Mouse (Mus musculus) hindbrain, embryonic 12.5 days (tissue): Measurements from ENCODE around the gene Tex26. TPM values are rescaled to one million over a fixed set of nuclear protein-coding genes. Genes with fewer than 3 reads are reported as not detected.

ENCODE experiments used
- ATAC-seq: fragments of 200-750 bp; cut with Nextera tagmentation; 2 replicates; pipeline ENCODE4 v1.8.0; 2017; ENCODE audit warnings: moderate TSS enrichment; ENCODE audit not compliant: low FRiP score
- H3K27ac ChIP-seq: fragments of 300-500 bp; sonication (generic); 2 replicates; pipeline ENCODE4 v1.5.1; 2016; ENCODE audit warnings: mild to moderate bottlenecking
- H3K27me3 ChIP-seq: fragments of 300-500 bp; sonication (generic); 2 replicates; pipeline ENCODE4 v1.6.1; 2016; ENCODE audit warnings: mild to moderate bottlenecking
- H3K36me3 ChIP-seq: fragments of 300-500 bp; sonication (generic); 2 replicates; pipeline ENCODE4 v1.6.1; 2016; ENCODE audit warnings: mild to moderate bottlenecking
- H3K4me1 ChIP-seq: fragments of 300-500 bp; sonication (generic); 2 replicates; pipeline ENCODE4 v1.6.1; 2016
- H3K4me2 ChIP-seq: fragments of 300-500 bp; sonication (generic); replicated peaks from 2 replicates; pipeline ENCODE4 v1.6.1; 2016; ENCODE audit warnings: mild to moderate bottlenecking
- H3K4me3 ChIP-seq: fragments of 300-500 bp; sonication (generic); 2 replicates; pipeline ENCODE4 v1.5.1; 2016; ENCODE audit warnings: mild to moderate bottlenecking
- H3K9ac ChIP-seq: fragments of 300-500 bp; sonication (generic); 2 replicates; pipeline ENCODE4 v1.6.1; 2016; ENCODE audit warnings: mild to moderate bottlenecking, moderate library complexity
- H3K9me3 ChIP-seq: fragments of 300-500 bp; sonication (generic); replicated peaks from 2 replicates; pipeline ENCODE4 v1.6.1; 2016; ENCODE audit warnings: mild to moderate bottlenecking
- WGBS: fragments of 180-500 bp; shearing (Covaris S2); methylation state at CpG from one replicate; pipeline ENCODE4 v1.1.7; 2016; 5-methylcytosine and 5-hydroxymethylcytosine counted together
- polyA plus RNA-seq: library from polyadenylated mRNA; unstranded; fragments of >200 nt; fragmentation: Nextera tagmentation; extraction: Ambion mirVana; gene quantifications from 2 replicates; pipeline ENCODE4 v1.2.1, GENCODE M21; 2016

Tex26 gene
- polyA plus RNA-seq, 1 experiment from 2014 or later = 1.2 TPM

DNA sequence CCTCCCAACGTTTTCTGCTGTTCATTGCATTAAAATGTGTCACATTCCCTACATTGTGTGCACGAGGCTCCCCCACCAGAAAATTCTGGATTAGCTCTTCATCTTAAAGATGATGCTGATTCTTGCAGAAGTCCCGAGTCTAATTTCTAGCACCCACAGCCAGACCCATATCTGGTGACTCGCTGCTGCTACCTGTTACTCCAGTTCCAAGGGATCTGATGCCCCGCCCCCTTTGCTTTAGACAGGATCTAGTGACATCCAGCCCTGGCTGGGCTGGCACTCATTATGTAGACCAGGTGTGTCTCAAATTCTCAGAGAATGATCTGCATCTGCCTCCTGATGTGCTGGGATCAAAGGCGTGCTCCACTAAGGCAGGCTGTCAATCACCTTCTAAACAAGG, 2.3 kb upstream of the Tex26 start:
- Histone ChIP-seq H3K27me3 (no peaks in the 10 kb centered on the region), H3K4me1 (peaks cover 27% of the 10 kb centered on the region), H3K4me3 (no peak overlapping the region), H3K9ac (no peak overlapping the region), H3K27ac (no peak overlapping the region), H3K9me3 (no peaks in the 10 kb centered on the region), H3K4me2 (no peak overlapping the region), H3K36me3 (no peaks in the 10 kb centered on the region)
- ATAC-seq = no peak
- WGBS = 79% methylated on average over 6 of the region's 6 CpGs

DNA sequence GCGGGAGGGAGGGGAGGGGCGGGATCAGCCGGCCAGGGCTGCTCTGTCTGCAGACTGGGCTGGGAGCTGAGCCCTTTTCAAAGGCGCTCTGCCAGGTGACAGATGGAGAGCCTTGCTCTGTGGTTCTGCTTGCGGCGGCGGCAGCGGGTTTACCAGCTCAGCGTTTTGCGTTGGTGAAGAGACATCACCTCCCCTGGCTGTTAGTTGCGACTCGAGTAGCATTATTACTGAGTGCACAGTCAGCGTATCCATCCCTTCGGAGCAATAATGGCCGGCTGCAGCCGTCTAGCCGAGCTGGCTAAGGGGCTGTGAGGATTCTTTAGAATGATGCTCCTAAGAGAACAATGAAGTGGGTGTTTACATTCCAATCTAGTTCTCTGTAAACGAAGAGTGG, 717 bp downstream of the Tex26 start:
- Histone ChIP-seq H3K9me3 (no peaks in the 10 kb centered on the region), H3K27ac (peak overlapping the region; percentile 98), H3K36me3 (no peaks in the 10 kb centered on the region), H3K4me3 (peak overlapping the region; percentile 42), H3K9ac (peak overlapping the region; percentile 75), H3K4me1 (peaks cover 30% of the 10 kb centered on the region), H3K4me2 (peak overlapping the region; percentile 67), H3K27me3 (no peaks in the 10 kb centered on the region)
- ATAC-seq = peak; percentile 87
- WGBS = 0% methylated on average over 18 of the region's 18 CpGs

DNA sequence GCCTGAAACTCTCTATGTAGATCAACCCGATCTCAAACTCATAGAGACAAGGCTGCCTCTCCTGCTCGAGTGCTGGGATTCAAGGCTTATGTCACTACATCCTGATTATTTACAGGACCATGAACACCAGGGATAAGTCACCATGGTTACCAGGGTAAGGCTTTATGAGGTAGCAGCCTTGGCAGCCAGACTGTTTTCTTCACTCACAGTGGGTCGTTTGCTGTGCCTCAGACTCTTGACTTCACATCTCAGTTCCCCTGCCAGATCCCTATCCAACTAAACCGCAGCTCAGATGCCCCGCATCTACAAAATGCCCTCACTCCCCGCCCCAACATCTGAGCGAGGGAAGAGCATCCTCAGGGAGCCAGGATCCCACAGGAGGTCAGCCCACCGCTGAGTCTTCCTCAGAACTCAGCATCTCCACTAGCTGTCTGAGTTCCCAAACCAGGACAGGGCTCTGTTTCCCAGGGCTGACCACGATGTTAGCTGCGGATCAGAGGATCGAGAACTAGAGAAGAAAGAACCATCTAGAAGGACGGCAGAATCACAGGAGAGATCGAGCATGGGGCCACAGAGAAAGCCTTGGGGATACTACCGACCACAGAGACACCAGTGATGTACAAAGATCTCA, 2.3 kb downstream of the Tex26 start:
- no peak for ATAC-seq
- Histone ChIP-seq H3K9ac (no peak overlapping the region), H3K4me1 (peaks cover 30% of the 10 kb centered on the region), H3K4me3 (no peak overlapping the region), H3K27ac (no peak overlapping the region), H3K9me3 (no peaks in the 10 kb centered on the region), H3K36me3 (no peaks in the 10 kb centered on the region), H3K27me3 (no peaks in the 10 kb centered on the region), H3K4me2 (no peak overlapping the region)
- WGBS = 62% methylated on average over 14 of the region's 14 CpGs

DNA sequence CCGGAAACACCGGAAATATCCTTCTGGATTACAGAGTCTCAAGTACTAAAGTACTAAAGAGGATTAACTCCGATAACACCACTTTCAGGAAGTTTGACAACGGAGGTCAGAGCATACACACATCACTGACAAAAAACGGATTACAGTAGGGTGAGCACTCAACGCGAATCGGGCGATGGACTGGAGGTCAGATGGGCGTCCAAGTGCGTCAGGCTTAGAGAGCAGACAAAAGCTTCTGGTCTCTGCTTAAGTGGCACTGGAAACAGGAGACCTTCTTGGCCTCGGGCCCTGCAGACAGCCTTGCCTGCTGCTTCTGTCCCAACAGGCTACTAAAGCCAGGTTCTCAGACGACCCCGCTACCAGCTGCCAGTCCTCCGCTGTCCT, 2.8 kb downstream of the Tex26 start:
- H3K27ac ChIP-seq = no peak overlapping the region
- no peaks in the 10 kb centered on the region for H3K27me3 ChIP-seq
- H3K9me3 ChIP-seq = no peaks in the 10 kb centered on the region
- no peak overlapping the region for H3K4me2 ChIP-seq
- WGBS = 81% methylated on average over 15 of the region's 15 CpGs
- H3K4me1 ChIP-seq = peaks cover 30% of the 10 kb centered on the region
- H3K9ac ChIP-seq = no peak overlapping the region
- no peak overlapping the region for H3K4me3 ChIP-seq
- no peak for ATAC-seq
- no peaks in the 10 kb centered on the region for H3K36me3 ChIP-seq

DNA sequence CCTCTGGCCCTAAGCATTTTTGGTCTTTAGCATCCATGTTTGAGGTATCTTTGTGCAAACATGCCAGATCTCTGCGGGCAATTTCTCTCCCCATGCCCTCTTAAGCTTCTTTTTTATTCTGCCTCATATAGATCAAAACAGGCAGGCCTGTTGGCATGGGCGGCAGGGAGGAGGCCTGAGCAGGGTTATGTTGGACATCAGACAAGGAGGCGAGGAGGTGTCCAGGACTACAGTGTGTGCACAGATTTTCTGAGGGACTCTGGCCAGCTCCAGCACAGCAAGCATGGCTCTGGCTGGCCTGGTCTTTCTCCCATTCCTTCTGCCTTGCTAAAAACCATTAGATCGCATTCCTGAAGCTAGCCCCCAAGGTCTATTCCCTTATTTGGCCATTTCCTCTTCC, 5.0 kb downstream of the Tex26 start:
- ATAC-seq = no peak
- H3K9ac ChIP-seq = no peak overlapping the region

DNA sequence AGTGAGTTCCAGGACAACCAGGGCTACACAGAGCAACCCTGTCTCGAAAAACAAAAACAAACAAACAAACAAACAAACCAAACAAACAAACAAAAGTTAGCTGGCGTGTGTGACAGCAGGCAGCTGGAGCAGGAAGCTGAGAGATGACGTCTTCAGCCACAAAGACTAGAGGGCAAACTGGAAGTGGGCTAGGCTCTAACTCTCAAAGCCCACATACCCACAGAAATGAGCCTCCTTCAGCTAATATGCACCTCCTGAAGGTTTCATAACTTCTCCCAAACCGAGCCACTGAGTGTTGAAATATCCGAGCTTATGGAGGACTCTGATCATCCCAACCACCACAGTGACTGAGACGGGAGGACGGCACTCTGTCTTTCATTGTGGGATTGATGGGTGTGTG, 7.0 kb downstream of the Tex26 start:
- H3K9me3 ChIP-seq = no peaks in the 10 kb centered on the region
- H3K27ac ChIP-seq = no peak overlapping the region
- H3K4me2 ChIP-seq = no peak overlapping the region
- no peaks in the 10 kb centered on the region for H3K27me3 ChIP-seq
- H3K9ac ChIP-seq = no peak overlapping the region
- 86% methylated on average over 7 of the region's 7 CpGs for WGBS
- no peak overlapping the region for H3K4me3 ChIP-seq
- peaks cover 9% of the 10 kb centered on the region for H3K4me1 ChIP-seq
- no peak for ATAC-seq
- no peaks in the 10 kb centered on the region for H3K36me3 ChIP-seq

More for the DNA sequence above, 5.0 kb downstream of the Tex26 start:
- Histone ChIP-seq H3K4me1 (peaks cover 23% of the 10 kb centered on the region), H3K4me2 (no peak overlapping the region), H3K27ac (no peak overlapping the region), H3K9me3 (no peaks in the 10 kb centered on the region), H3K4me3 (no peak overlapping the region), H3K36me3 (no peaks in the 10 kb centered on the region), H3K27me3 (no peaks in the 10 kb centered on the region)
- WGBS = 75% methylated on average over 4 of the region's 4 CpGs

DNA sequence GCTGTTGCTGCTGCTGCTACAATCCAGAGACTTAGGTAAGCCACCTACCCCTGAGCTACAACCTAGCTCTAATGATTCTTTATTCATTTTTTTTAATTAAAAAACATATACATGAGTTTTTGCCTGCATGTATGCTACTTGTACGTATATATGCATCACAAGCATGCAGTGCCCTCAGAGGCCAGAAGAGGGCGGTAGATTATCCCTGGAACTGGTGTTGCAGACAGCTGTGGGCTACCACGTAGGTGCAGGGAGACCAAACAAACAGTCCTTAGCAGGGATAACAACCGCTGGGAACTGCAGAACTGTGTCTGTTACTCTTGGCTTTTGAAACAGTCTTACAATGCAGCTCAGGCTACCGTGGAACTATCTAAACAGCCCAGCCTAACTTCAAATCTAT, 8.3 kb downstream of the Tex26 start:
- Histone ChIP-seq H3K27ac (no peak overlapping the region), H3K4me3 (no peak overlapping the region), H3K27me3 (no peaks in the 10 kb centered on the region), H3K4me2 (no peak overlapping the region), H3K9ac (no peak overlapping the region), H3K4me1 (peaks cover 3% of the 10 kb centered on the region; the same call in 1 of the 2 replicates), H3K9me3 (no peaks in the 10 kb centered on the region), H3K36me3 (no peaks in the 10 kb centered on the region)
- 85% methylated on average over 5 of the region's 5 CpGs for WGBS
- no peak for ATAC-seq

DNA sequence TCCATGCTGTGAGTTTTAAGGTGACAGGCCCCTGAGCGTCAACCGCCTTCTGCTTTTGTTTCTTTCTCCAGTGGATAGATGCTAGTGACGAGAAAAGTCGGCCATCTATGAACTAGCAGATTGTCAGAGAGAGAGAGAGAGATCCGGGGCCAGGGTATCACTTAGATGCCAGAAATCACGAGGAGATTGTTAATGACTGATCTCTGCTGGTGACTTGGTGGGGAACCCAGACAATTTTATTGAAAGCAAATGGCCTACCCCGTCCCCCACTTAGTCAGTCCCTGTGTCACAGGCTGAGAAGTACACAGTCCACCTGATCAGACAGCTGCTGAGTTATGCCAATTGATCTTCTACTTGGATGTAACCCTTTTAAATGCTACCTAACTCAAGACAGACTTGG, 9.9 kb downstream of the Tex26 start:
- Histone ChIP-seq H3K36me3 (no peaks in the 10 kb centered on the region), H3K4me2 (no peak overlapping the region)
- 76% methylated on average over 7 of the region's 7 CpGs for WGBS

DNA sequence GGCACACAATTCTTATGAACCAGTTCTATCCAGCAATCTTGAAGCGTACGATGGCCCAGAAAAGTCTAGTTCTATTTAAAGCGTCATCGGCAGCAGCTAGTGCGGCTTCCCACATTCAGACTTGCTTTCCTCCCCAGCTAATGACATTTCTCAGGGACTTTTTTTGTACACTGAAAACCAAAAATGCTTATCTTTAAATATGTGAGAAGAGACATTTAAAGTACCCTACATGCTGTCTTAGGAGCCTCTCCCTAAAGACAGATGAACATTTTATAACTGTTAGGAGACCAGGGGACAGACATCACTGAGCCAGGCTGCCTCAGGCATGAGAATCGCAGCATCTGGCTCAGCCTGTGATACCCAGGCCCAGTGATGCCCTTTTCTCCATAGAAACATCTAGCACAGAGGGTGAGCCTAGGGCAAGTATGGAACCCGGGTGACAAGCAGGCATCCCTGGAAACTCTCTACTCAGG, 11.8 kb downstream of the Tex26 start:
- ATAC-seq = no peak
- Histone ChIP-seq H3K9me3 (no peaks in the 10 kb centered on the region), H3K27me3 (no peaks in the 10 kb centered on the region), H3K4me1 (peaks cover 8% of the 10 kb centered on the region; the same call in 1 of the 2 replicates), H3K36me3 (no peaks in the 10 kb centered on the region), H3K4me3 (no peak overlapping the region), H3K27ac (no peak overlapping the region; the same call in 1 of the 2 replicates), H3K9ac (no peak overlapping the region), H3K4me2 (no peak overlapping the region)
- 87% methylated on average over 7 of the region's 7 CpGs for WGBS

More for the DNA sequence above, 9.9 kb downstream of the Tex26 start:
- H3K9me3 ChIP-seq = no peaks in the 10 kb centered on the region
- H3K27me3 ChIP-seq = no peaks in the 10 kb centered on the region
- no peak overlapping the region for H3K27ac ChIP-seq
- no peaks in the 10 kb centered on the region for H3K4me1 ChIP-seq
- no peak overlapping the region for H3K4me3 ChIP-seq
- no peak for ATAC-seq
- no peak overlapping the region for H3K9ac ChIP-seq

DNA sequence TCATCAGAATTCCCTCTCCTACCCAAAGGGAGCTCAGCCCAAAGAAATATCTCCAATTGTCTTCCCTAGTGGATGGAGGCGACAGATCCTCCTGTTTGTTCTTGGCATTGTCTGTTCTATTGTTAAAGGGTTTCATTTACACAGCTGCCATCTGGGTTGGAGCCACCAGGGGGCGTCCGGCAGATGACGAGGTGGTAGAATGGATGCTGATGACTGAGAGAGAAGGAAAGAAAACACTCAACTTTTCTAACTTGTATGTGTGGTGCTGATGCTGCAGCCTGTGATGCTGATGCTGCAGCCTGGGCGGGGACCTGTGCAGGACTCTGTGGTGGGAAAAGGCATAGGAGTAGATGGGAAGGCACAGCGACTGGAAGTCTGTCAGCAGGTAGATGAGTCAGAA, 14.8 kb downstream of the Tex26 start:
- Histone ChIP-seq H3K4me1 (peaks cover 8% of the 10 kb centered on the region; the same call in 1 of the 2 replicates), H3K36me3 (no peaks in the 10 kb centered on the region), H3K9ac (no peak overlapping the region), H3K27me3 (no peaks in the 10 kb centered on the region), H3K4me3 (no peak overlapping the region), H3K27ac (no peak overlapping the region), H3K4me2 (no peak overlapping the region), H3K9me3 (no peaks in the 10 kb centered on the region)
- ATAC-seq = no peak
- 31% methylated on average over 6 of the region's 6 CpGs for WGBS

DNA sequence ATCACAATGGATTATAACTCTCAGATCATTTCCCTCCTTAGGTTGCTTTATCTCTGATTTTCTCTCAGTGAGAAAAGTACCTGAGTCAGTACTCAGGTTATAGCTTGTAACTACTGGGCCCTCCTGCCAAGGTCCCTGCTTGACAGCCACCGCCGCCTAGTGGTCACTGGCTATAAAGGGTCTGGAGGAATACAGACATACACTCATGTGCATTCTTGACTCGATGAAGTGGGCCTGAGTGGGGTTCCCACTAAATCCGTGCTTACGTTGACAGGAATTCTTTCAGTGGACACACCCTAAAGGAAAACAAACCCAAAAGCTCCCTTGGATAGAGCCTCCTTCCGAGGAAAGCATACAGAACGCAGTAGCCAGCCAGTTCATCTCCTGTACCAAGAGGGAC, 17.1 kb downstream of the Tex26 start:
- H3K36me3 ChIP-seq = no peaks in the 10 kb centered on the region
- no peaks in the 10 kb centered on the region for H3K9me3 ChIP-seq
- WGBS = 89% methylated on average over 7 of the region's 7 CpGs
- H3K4me3 ChIP-seq = no peak overlapping the region
- ATAC-seq = no peak
- no peak overlapping the region for H3K4me2 ChIP-seq
- no peaks in the 10 kb centered on the region for H3K27me3 ChIP-seq
- no peak overlapping the region for H3K9ac ChIP-seq
- H3K4me1 ChIP-seq = peaks cover 13% of the 10 kb centered on the region
- no peak overlapping the region for H3K27ac ChIP-seq

DNA sequence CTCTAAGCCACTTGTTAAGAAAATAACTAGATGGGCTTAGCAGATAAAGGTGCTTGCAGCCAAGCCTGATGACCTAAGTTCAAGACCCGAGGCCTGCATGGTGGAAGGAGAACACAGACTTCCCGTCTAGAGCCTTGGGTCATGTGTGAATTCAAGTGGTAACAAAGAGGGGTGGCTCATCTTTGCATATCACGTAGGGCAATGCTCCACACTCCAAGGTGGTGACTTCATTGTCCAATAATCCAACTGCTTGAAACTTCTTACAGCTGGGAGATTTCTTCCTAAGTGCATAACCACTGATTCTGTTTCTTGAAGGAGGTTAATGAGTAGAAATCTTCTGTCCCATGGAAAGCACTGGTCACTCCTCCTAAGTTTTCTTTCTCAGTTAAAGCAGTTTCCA, 22.6 kb downstream of the Tex26 start:
- H3K9ac ChIP-seq = no peak overlapping the region
- no peak overlapping the region for H3K4me3 ChIP-seq
- no peaks in the 10 kb centered on the region for H3K36me3 ChIP-seq
- no peaks in the 10 kb centered on the region for H3K27me3 ChIP-seq
- 79% methylated on average over 3 of the region's 3 CpGs for WGBS
- H3K27ac ChIP-seq = no peak overlapping the region
- no peak for ATAC-seq
- peaks cover 11% of the 10 kb centered on the region for H3K4me1 ChIP-seq
- no peaks in the 10 kb centered on the region for H3K9me3 ChIP-seq
- H3K4me2 ChIP-seq = no peak overlapping the region

DNA sequence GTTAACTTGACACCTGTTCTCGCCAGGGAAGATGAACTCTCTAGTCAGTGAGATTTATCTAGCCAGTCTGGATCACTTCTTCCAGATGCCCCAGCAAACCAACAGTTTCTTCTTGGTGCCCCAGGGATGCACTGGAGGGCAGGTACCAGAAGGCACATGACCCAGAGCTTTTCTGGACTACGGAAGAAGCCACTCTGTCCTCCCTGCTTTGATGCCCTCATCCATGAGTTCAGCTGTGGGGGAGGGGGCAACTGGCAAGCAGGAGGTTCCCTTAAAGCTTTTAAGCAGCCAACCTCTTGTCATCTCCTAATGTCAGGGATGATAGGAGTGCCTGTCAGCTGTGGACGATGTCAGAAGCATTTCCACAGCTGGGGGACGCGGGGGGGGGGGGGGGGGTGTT, 25.8 kb downstream of the Tex26 start:
- H3K27me3 ChIP-seq = no peaks in the 10 kb centered on the region

More for the DNA sequence above, 25.8 kb downstream of the Tex26 start:
- no peak for ATAC-seq
- H3K9me3 ChIP-seq = no peaks in the 10 kb centered on the region
- peaks cover 11% of the 10 kb centered on the region for H3K4me1 ChIP-seq
- no peak overlapping the region for H3K4me2 ChIP-seq
- no peaks in the 10 kb centered on the region for H3K36me3 ChIP-seq
- no peak overlapping the region for H3K27ac ChIP-seq
- 54% methylated on average over 4 of the region's 5 CpGs for WGBS
- no peak overlapping the region for H3K9ac ChIP-seq
- H3K4me3 ChIP-seq = no peak overlapping the region
